Mouse (Mus musculus) forebrain, embryonic 14.5 days (tissue): ENCODE results near the gene Msmp. TPM values are rescaled to one million over a fixed set of nuclear protein-coding genes. Genes with fewer than 3 reads are reported as not detected.
"Not testable (repeated sequence)": the region's sequence is repeated elsewhere in the genome, so short reads cannot be mapped to it uniquely, and the experiment has no call there.

Experiments
- ATAC-seq: fragments of 200-750 bp; cut with Nextera tagmentation; 2 replicates; pipeline ENCODE4 v1.8.0; 2017; ENCODE audit warnings: mild to moderate bottlenecking, moderate library complexity
- DNase-seq: peaks from one replicate; pipeline ENCODE4 v3.0.0-alpha.2; 2015; ENCODE audit warnings: low spot score
- H3K27ac ChIP-seq: fragments of 300-500 bp; sonication (generic); 2 replicates; pipeline ENCODE4 v1.5.1; 2014; ENCODE audit warnings: low read depth, mild to moderate bottlenecking, control low read depth, low read length, moderate library complexity
- H3K27me3 ChIP-seq: fragments of 300-500 bp; sonication (generic); replicated peaks from 2 replicates; pipeline ENCODE4 v1.6.1; 2014; ENCODE audit warnings: low read length, control low read depth, mixed read lengths; ENCODE audit not compliant: control insufficient read depth, insufficient read depth
- H3K36me3 ChIP-seq: fragments of 300-500 bp; sonication (generic); 2 replicates; pipeline ENCODE4 v1.6.1; 2014; ENCODE audit warnings: low read length, control low read depth; ENCODE audit not compliant: control insufficient read depth, insufficient read depth
- H3K4me1 ChIP-seq: fragments of 300-500 bp; sonication (generic); 2 replicates; pipeline ENCODE4 v1.6.1; 2014; ENCODE audit warnings: antibody characterized with exemption, low read length, control low read depth; ENCODE audit not compliant: control insufficient read depth, insufficient read depth
- H3K4me2 ChIP-seq: fragments of 300-500 bp; sonication (generic); 2 replicates; pipeline ENCODE4 v1.6.1; 2014; ENCODE audit warnings: mild to moderate bottlenecking, control low read depth, low read length
- H3K4me3 ChIP-seq: fragments of 300-500 bp; sonication (generic); 2 replicates; pipeline ENCODE4 v1.5.1; 2014; ENCODE audit warnings: low read depth, low read length, control low read depth
- H3K9ac ChIP-seq: fragments of 300-500 bp; sonication (generic); 2 replicates; pipeline ENCODE4 v1.6.1; 2014; ENCODE audit warnings: mild to moderate bottlenecking, low read length, control low read depth, moderate library complexity
- H3K9me3 ChIP-seq: fragments of 300-500 bp; sonication (generic); replicated peaks from 2 replicates; pipeline ENCODE4 v1.6.1; 2016; ENCODE audit warnings: low read length, control low read depth, mixed read lengths; ENCODE audit not compliant: control insufficient read depth
- whole genome bisulfite sequencing: fragments of 180-500 bp; shearing (Covaris S2); extraction: QIAGEN DNeasy Blood & Tissue Kit; methylation state at CpG from one replicate; pipeline ENCODE4 v1.1.7; 2014; 5-methylcytosine and 5-hydroxymethylcytosine counted together
- polyA plus RNA-seq: library from polyadenylated mRNA; unstranded; fragments of >200 nt; fragmentation: Nextera tagmentation; extraction: Ambion mirVana; gene quantifications from 2 replicates; pipeline ENCODE4 v1.2.1, GENCODE M21; 2014

Gene Msmp
- polyA plus RNA-seq, 1 experiment from 2014 or later = 0.37 TPM

DNA sequence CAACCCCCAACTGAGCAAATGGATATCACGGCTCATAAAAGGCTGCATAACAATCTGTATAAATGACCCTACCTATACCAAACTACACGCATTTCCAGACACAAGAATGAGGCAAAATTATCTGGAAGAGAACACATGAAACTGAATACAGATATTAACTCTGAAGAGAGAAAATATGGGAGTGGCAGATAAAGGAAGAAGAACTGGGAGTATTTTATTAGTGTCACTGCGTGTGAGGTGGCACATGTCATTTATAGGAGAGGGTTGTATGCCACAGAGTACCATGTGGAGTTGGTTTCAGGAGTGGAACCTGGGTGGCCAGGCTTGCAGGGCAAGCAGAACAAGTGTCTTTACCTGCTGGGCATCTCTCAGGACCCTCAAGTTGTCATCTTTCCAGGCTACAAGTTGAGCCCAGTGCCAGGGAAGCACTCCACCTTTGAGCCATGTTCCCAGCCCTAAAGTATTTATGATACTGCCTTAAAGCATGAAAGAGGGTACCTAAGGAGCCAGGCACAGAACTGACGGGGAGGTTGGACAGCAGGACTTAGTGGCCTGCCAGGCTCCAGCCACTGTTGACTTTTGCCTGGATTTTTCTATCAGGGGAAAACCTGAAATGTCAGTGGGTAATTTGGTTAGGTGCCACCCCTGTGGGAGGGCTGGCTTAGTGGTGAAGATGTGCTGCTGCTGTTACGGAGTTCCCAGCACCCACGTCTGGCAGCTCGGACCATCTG lies 14.5 kb upstream of the Msmp start:
- no peak for DNase-seq

DNA sequence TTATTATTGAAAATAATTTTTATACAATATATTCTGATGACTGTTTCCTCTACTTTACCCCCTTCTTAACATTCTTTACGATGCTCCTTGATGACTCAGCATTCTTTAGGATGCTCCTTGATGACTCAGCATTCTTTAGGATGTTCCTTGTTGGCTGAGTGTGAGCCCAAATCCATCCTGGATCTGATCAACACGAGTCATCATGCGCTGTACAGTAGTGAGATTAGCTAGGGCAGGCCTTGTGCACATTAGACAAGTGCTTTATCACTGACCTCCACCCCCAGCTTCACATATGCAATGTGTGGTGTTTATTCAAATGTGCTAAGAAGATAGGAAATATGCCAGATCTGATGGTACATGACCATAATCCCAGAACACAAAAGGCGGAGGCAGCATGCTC lies 13.9 kb upstream of the Msmp start:
- H3K4me3 ChIP-seq = no peak overlapping the region
- no peaks in the 10 kb centered on the region for H3K27me3 ChIP-seq
- H3K36me3 ChIP-seq = no peaks in the 10 kb centered on the region
- DNase-seq = no peak
- 84% methylated on average over 4 of the region's 4 CpGs for WGBS
- H3K4me2 ChIP-seq = no peak overlapping the region
- H3K9me3 ChIP-seq = no peaks in the 10 kb centered on the region
- H3K4me1 ChIP-seq = no peaks in the 10 kb centered on the region
- no peak for ATAC-seq
- no peak overlapping the region for H3K27ac ChIP-seq
- H3K9ac ChIP-seq = no peak overlapping the region

More for the DNA sequence above, 14.5 kb upstream of the Msmp start:
- ATAC-seq = no peak
- 91% methylated on average over 7 of the region's 7 CpGs for WGBS
- H3K27me3 ChIP-seq = no peaks in the 10 kb centered on the region
- H3K27ac ChIP-seq = no peak overlapping the region
- no peak overlapping the region for H3K4me3 ChIP-seq
- no peaks in the 10 kb centered on the region for H3K36me3 ChIP-seq
- H3K4me2 ChIP-seq = no peak overlapping the region
- H3K9me3 ChIP-seq = no peaks in the 10 kb centered on the region
- no peaks in the 10 kb centered on the region for H3K4me1 ChIP-seq
- H3K9ac ChIP-seq = no peak overlapping the region

DNA sequence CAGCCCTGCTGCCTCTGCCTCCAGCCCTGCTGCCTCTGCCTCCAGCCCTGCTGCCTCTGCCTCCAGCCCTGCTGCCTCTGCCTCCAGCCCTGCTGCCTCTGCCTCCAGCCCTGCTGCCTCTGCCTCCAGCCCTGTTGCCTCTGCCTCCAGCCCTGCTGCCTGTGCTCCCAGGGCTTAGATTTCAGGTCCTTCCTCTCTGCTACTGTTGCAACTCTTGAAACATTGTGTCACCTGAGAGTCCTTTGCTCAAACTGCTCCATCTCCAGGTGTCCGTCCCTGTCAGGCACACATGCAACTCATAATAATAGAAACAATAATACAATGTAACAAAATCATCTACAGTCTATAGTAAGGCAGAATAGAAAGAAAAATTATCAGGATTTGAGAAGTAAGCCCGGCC lies 12.3 kb upstream of the Msmp start:
- DNase-seq, H3K4me3 ChIP-seq, H3K4me1 ChIP-seq, H3K27ac ChIP-seq, H3K27me3 ChIP-seq, H3K4me2 ChIP-seq, H3K9me3 ChIP-seq, H3K9ac ChIP-seq, ATAC-seq, H3K36me3 ChIP-seq: not testable (repeated sequence)
- 81% methylated on average over 2 of the region's 2 CpGs for WGBS

DNA sequence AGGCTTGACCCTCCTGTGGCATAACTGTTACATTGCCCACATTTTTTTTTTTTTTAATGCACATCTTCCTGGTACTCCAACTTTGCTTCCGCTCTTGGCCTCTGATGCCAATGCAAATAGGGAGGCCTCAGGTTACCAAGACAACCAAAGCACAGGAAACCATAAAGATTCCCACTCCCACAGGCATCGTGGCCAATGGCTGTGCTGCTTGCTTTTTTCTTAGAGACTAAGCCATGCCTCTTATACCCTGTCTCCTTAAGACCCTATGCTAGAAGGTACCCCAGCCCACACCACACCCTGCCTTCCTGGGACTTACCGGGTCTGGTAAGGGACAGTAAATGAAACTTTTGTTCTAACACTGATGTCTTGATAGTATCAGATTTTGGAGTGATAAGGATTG lies 9.2 kb upstream of the Msmp start:
- ATAC-seq (no peak), DNase-seq (no peak)
- H3K9ac ChIP-seq = no peak overlapping the region
- H3K9me3 ChIP-seq = no peaks in the 10 kb centered on the region
- no peak overlapping the region for H3K4me2 ChIP-seq
- no peaks in the 10 kb centered on the region for H3K4me1 ChIP-seq
- WGBS = 75% methylated on average over 3 of the region's 3 CpGs
- H3K27ac ChIP-seq = no peak overlapping the region
- H3K4me3 ChIP-seq = no peak overlapping the region
- H3K27me3 ChIP-seq = no peaks in the 10 kb centered on the region
- H3K36me3 ChIP-seq = no peaks in the 10 kb centered on the region

DNA sequence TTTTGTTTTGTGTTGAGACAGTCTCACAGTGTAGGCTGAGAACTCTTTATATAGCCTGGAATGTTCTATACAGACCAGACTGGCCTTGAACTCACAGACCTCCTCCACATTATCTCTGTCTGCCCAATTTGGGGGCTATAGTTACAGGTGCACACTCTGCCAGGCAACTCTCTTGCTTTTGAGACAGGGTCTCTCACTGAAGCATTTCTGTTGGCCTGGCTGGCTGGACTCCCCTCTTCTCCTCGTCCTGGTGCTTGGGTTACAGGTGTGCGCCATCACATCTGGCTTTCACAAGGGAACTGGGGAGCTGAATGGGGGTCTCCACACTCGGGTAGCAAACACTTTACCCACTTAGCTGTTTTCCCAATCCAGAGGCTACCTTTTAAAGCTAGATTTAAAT lies 7.7 kb upstream of the Msmp start:
- no peak overlapping the region for H3K27ac ChIP-seq
- no peak overlapping the region for H3K4me3 ChIP-seq
- no peaks in the 10 kb centered on the region for H3K36me3 ChIP-seq
- no peak overlapping the region for H3K9ac ChIP-seq
- H3K4me1 ChIP-seq = no peaks in the 10 kb centered on the region
- ATAC-seq (no peak), DNase-seq (no peak)
- 76% methylated on average over 3 of the region's 3 CpGs for WGBS
- no peak overlapping the region for H3K4me2 ChIP-seq
- H3K27me3 ChIP-seq = no peaks in the 10 kb centered on the region
- H3K9me3 ChIP-seq = no peaks in the 10 kb centered on the region

DNA sequence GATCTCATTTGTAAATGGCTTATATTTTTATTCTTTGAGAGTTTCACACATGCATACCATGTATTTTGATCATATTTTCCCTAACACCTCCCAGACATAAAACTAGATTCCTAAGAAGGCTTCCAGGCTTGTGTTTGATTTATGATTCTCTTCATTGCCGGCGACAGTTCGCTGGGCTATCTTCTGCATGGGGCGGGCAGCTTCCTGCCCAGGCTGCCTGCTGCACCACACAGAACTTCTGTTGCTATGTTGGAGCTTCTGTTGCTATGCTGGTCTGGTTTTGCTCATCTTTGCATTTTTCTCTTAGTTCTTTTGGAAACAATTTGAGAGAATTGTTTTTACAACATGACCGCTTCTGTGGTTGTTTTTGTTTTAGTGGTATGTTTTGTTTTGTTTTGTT lies 7.2 kb upstream of the Msmp start:
- Histone ChIP-seq H3K4me3 (no peak overlapping the region), H3K9me3 (no peaks in the 10 kb centered on the region), H3K4me2 (no peak overlapping the region), H3K36me3 (no peaks in the 10 kb centered on the region), H3K9ac (no peak overlapping the region), H3K4me1 (no peaks in the 10 kb centered on the region), H3K27ac (no peak overlapping the region), H3K27me3 (no peaks in the 10 kb centered on the region)
- 91% methylated on average over 5 of the region's 5 CpGs for WGBS
- DNase-seq (no peak), ATAC-seq (no peak)

DNA sequence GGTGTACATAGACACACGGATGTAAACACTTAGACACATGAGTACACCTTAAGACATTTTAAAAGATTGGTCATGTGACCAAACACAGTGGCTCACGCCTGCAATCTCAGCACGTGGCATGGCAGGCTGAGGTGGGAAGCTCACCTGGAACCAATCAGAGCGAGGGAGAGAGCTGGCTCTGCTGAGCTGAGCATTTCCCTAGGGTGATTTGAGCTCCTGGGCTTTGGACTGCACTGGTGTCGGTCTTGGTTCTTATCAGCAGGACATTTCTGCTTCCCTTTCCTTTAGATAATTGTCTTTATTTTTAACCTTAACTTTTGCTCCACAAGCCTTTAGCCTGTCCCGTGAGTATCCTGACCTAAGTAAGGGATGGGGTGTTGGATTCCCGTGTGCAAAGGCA lies 3.4 kb upstream of the Msmp start:
- no peak for ATAC-seq
- H3K4me3 ChIP-seq = no peak overlapping the region

DNA sequence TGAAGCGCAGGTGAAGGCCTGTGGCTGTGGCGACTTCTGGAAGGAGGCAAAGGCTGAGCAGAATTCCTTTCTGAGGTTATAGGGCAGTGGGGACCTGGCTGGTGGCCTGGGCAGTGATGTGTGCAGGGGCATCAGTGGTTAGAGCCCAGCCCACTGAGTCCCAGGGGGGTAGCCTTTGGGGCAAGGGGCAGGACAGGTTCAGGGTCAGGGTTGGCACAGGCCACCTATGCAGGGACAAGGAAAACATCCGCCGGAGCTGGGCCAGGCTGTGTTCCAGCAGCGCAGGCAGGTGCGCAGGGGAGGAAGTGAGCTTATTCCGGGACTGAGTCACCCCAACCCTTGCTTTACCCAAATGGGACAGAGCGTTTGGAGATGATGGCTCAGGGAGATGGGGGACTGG lies 2.1 kb upstream of the Msmp start:
- H3K4me1 ChIP-seq = no peaks in the 10 kb centered on the region
- no peak overlapping the region for H3K4me2 ChIP-seq
- DNase-seq (no peak), ATAC-seq (no peak)
- H3K36me3 ChIP-seq = peaks cover 36% of the 10 kb centered on the region
- no peaks in the 10 kb centered on the region for H3K9me3 ChIP-seq
- 80% methylated on average over 8 of the region's 8 CpGs for WGBS
- H3K9ac ChIP-seq = no peak overlapping the region
- H3K27ac ChIP-seq = no peak overlapping the region
- H3K27me3 ChIP-seq = no peaks in the 10 kb centered on the region
- H3K4me3 ChIP-seq = no peak overlapping the region

More for the DNA sequence above, 3.4 kb upstream of the Msmp start:
- H3K27ac ChIP-seq = no peak overlapping the region
- no peaks in the 10 kb centered on the region for H3K27me3 ChIP-seq
- no peaks in the 10 kb centered on the region for H3K4me1 ChIP-seq
- H3K9me3 ChIP-seq = no peaks in the 10 kb centered on the region
- H3K9ac ChIP-seq = no peak overlapping the region
- DNase-seq = no peak
- peaks cover 23% of the 10 kb centered on the region for H3K36me3 ChIP-seq
- no peak overlapping the region for H3K4me2 ChIP-seq
- 65% methylated on average over 7 of the region's 7 CpGs for WGBS

DNA sequence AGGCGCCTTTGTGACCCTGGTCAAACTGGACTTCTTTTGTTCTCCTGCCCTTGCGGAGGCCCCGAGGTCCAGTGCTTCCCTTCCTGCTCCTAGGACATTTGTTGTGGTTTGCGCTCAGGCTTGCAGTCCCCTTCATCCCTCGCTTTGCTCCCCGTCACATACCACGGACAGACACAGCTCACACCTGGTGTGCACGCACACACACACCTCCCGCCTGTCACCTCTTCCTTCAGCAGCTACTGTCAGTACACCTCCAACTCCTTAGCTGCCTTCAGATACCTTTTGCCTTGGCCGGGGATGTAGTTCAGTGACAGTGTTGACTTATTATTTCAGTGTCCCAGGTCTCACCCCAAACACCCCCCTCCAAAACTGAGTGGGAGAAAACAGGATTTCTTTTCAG lies 1.4 kb upstream of the Msmp start:
- Histone ChIP-seq H3K4me3 (no peak overlapping the region), H3K27me3 (no peaks in the 10 kb centered on the region), H3K27ac (no peak overlapping the region), H3K36me3 (peaks cover 43% of the 10 kb centered on the region), H3K4me2 (no peak overlapping the region), H3K9ac (no peak overlapping the region), H3K9me3 (no peaks in the 10 kb centered on the region), H3K4me1 (no peaks in the 10 kb centered on the region)
- DNase-seq (no peak), ATAC-seq (no peak)
- WGBS = 61% methylated on average over 10 of the region's 10 CpGs
